Mouse (Mus musculus) stomach, embryonic 14.5 days (tissue): Measurements from ENCODE around the gene Atg14. TPM values are rescaled to one million over a fixed set of nuclear protein-coding genes. Genes with fewer than 3 reads are reported as not detected.
A peak's percentile ranks its signal among the peaks of the same experiment; 100 is the strongest.
"Not testable (repeated sequence)": the region's sequence is repeated elsewhere in the genome, so short reads cannot be mapped to it uniquely, and the experiment has no call there.

Experiments
- ATAC-seq: fragments of 200-750 bp; cut with Nextera tagmentation; 2 replicates; pipeline ENCODE4 v1.8.0; 2017; ENCODE audit warnings: low read depth, moderate TSS enrichment; ENCODE audit not compliant: insufficient number of reproducible peaks, insufficient read depth, low FRiP score
- H3K27ac ChIP-seq: fragments of 300-500 bp; sonication (generic); 2 replicates; pipeline ENCODE4 v1.5.1; 2014; ENCODE audit warnings: mild to moderate bottlenecking, low read length, moderate library complexity, mixed read lengths
- H3K27me3 ChIP-seq: fragments of 300-500 bp; sonication (generic); 2 replicates; pipeline ENCODE4 v1.6.1; 2014; ENCODE audit warnings: low read length, control low read depth, mixed read lengths; ENCODE audit not compliant: control insufficient read depth, insufficient read depth
- H3K36me3 ChIP-seq: fragments of 300-500 bp; sonication (generic); 2 replicates; pipeline ENCODE4 v1.6.1; 2014; ENCODE audit warnings: mild to moderate bottlenecking, control low read depth, low read length, moderate library complexity, mixed read lengths; ENCODE audit not compliant: control insufficient read depth, insufficient read depth
- H3K4me1 ChIP-seq: fragments of 300-500 bp; sonication (generic); 2 replicates; pipeline ENCODE4 v1.6.1; 2014; ENCODE audit warnings: low read length, control low read depth, mixed read lengths; ENCODE audit not compliant: control insufficient read depth, insufficient read depth
- H3K4me2 ChIP-seq: fragments of 300-500 bp; sonication (generic); replicated peaks from 2 replicates; pipeline ENCODE4 v1.6.1; 2014; ENCODE audit warnings: low read depth, low read length, control low read depth
- H3K4me3 ChIP-seq: fragments of 300-500 bp; sonication (generic); 2 replicates; pipeline ENCODE4 v1.5.1; 2014; ENCODE audit warnings: low read depth, low read length, control low read depth
- H3K9ac ChIP-seq: fragments of 300-500 bp; sonication (generic); replicated peaks from 2 replicates; pipeline ENCODE4 v1.6.1; 2014; ENCODE audit warnings: low read depth, mild to moderate bottlenecking, control low read depth, low read length, moderate library complexity, mixed read lengths
- H3K9me3 ChIP-seq: fragments of 300-500 bp; sonication (generic); 2 replicates; pipeline ENCODE4 v1.6.1; 2016; ENCODE audit warnings: low read depth, low read length, control low read depth; ENCODE audit not compliant: control insufficient read depth
- WGBS: fragments of 180-500 bp; shearing (Covaris S2); extraction: QIAGEN DNeasy Blood & Tissue Kit; methylation state at CpG from one replicate; pipeline ENCODE4 v1.1.7; 2014; 5-methylcytosine and 5-hydroxymethylcytosine counted together
- polyA plus RNA-seq: library from polyadenylated mRNA; unstranded; fragments of >200 nt; fragmentation: Nextera tagmentation; extraction: Ambion mirVana; gene quantifications from 2 replicates; pipeline ENCODE4 v1.2.1, GENCODE M21; 2014

The Atg14 gene
- 14.3 and 15.2 TPM in 2 replicates for polyA plus RNA-seq

DNA sequence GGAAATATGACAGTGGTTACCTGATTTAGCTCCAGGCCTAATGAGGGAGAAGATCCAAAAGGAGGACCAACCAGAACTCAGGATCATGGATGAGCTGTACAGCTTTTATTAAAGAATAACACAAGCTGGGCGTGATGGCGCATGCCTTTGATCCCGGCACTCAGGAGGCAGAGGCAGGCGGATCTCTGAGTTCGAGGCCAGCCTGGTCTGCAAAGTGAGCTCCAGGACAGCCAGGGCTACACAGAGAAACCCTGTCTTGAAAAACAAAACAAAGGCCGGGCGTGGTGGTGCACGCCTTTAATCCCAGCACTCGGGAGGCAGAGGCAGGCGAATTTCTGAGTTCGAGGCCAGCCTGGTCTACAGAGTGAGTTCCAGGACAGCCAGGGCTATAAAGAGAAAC is at the start of gene Atg14:
Gene Atg14 (minus strand): TSS at position 101 of the 400 bp plus-strand sequence.
- not testable (repeated sequence) for H3K4me2 ChIP-seq, H3K9ac ChIP-seq, H3K36me3 ChIP-seq, H3K9me3 ChIP-seq, H3K4me3 ChIP-seq, H3K27ac ChIP-seq, H3K27me3 ChIP-seq, H3K4me1 ChIP-seq, ATAC-seq
- WGBS = 91% methylated on average over 11 of the region's 11 CpGs

DNA sequence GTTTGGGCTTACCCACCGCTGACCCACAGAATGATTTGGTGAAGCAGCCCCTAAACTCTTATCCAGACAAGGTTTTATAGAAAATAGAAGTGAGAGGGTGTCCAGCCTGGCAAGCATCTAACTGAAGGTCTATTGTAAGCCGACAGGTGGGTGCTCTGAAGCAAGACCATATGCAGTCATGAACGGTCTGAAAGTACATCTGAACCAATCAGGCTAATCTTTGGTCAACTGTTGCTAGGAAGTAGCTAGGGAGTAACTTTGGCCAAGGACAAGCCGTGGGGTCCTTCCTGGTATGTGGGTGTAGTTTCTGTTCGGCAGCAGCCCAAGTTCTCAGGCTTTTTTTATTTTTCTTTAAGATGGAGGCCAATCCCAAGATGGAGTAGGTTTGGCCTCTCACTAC is 48.4 kb upstream of the Atg14 start:
- Histone ChIP-seq H3K9me3 (no peaks in the 10 kb centered on the region), H3K36me3 (no peaks in the 10 kb centered on the region), H3K4me3 (no peak overlapping the region), H3K27ac (no peak overlapping the region), H3K4me1 (no peaks in the 10 kb centered on the region), H3K4me2 (no peak overlapping the region), H3K9ac (no peak overlapping the region), H3K27me3 (no peaks in the 10 kb centered on the region)
- no peak for ATAC-seq
- 85% methylated on average over 5 of the region's 5 CpGs for WGBS

DNA sequence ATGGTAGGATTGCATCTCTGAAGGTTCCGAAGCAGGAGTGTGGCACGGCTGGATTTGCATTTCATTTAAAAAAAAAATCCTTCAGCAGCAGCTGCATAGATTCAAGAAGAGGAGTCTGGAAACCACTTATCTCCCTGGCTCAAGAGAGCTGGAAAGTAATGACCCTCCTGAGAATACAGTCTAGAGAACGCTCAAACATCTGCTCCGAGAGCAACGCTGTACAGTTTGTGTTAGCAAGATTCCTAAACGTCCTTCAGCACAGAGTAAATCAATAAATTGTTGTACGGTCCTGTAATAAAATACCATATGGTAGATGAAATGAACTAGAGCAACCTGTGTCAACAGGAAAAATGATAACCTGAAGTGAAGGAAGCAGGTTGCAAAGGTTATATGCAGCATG is 42.8 kb upstream of the Atg14 start:
- no peaks in the 10 kb centered on the region for H3K27me3 ChIP-seq
- no peak overlapping the region for H3K9ac ChIP-seq
- ATAC-seq = no peak
- WGBS = 50% methylated on average over 7 of the region's 7 CpGs
- no peak overlapping the region for H3K4me3 ChIP-seq
- no peak overlapping the region for H3K27ac ChIP-seq
- H3K9me3 ChIP-seq = no peaks in the 10 kb centered on the region
- H3K36me3 ChIP-seq = no peaks in the 10 kb centered on the region
- no peak overlapping the region for H3K4me2 ChIP-seq
- no peaks in the 10 kb centered on the region for H3K4me1 ChIP-seq

DNA sequence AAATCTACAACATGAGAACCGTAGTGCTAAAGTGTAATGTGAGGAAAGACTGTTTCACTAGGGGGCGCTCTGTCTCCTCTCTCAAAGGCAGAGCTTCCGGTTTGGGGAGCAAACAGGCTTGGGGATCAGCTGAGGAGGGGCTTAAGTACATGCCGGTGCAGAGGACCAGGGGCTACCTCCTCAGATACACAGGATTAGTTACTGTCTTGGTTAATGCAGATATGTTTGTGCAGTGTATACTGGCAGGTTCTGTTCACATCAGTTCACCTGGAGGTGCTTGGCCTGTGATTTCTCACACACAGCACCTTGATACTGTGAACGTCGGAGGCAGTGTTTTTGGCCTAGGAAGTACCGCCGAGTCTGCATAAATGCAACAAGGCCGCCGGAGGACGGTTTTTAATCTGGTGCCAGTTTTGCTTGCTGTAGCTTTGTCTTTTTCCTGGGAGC is 27.5 kb upstream of the Atg14 start:
- no peak overlapping the region for H3K27ac ChIP-seq
- ATAC-seq = 0 out of 2 replicates have a peak, but pooled peaks have one; percentile 61
- 30% methylated on average over 11 of the region's 11 CpGs for WGBS
- no peaks in the 10 kb centered on the region for H3K4me1 ChIP-seq
- no peaks in the 10 kb centered on the region for H3K27me3 ChIP-seq
- H3K9me3 ChIP-seq = no peaks in the 10 kb centered on the region
- H3K4me3 ChIP-seq = no peak overlapping the region
- no peaks in the 10 kb centered on the region for H3K36me3 ChIP-seq
- H3K4me2 ChIP-seq = peak overlapping the region; percentile 29; the same call in 1 of the 2 replicates
- H3K9ac ChIP-seq = no peak overlapping the region

DNA sequence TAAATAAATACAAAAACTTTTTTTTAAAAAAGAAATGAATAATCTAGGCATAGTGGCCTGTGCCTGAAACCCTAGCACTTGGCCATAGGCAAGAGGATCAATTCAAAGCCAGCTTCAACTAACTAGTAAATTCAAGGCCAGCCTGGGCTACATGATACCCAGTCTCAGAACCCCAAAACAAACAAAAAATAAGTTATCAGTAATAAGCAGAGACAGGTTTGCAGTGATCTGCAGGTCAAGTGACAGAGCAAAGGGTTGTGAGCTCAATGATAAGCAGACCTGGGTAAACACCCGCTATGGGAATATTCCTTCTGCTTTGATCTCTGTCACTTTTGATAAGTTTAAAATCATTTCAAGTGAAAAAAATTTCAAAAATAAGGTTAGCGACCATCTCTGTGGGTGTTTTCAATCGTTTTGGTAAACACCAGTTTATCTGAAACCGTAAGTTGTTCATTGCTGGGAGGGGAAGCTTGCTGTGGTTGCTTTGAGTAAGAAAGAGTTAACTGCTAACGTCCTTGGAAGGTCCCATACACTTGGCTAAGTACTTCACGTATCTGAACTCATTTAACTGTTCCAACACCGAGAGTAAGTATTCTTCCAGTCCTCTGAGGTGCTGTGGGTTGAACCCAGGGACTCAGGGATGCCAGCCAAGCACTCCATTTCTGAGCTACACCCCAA is 24.1 kb upstream of the Atg14 start:
- Histone ChIP-seq H3K27me3 (no peaks in the 10 kb centered on the region), H3K9me3 (no peaks in the 10 kb centered on the region), H3K36me3 (no peaks in the 10 kb centered on the region), H3K4me2 (no peak overlapping the region), H3K27ac (no peak overlapping the region), H3K4me3 (no peak overlapping the region), H3K9ac (no peak overlapping the region), H3K4me1 (no peaks in the 10 kb centered on the region)
- WGBS = 44% methylated on average over 7 of the region's 7 CpGs
- ATAC-seq = no peak

DNA sequence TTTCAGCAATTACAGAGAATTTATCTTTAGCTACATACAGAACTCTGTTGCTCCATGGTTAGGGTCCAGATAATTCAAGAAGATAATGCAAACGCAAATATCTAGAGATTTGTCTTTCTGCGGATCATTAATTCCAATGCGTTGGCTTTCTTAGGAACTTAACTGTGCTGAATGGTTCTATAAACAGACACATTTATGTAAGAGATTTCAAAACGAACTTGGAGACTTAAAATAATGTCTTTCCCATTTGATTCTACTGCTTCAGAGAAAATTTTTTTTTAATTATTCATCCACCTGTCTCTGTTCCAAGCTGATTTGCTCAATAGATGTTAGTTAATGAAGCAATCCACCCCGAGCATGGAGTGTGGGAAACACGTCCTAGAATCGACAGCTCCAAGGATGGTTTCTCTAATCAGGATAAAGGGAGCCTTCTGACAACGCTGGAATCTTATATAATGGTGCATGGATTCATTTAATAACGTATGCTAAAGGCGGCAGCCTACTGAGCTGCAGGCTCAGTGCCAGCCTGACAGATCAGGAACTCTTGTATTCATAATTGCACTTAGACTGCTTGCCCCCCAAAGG is 20.0 kb upstream of the Atg14 start:
- 71% methylated on average over 10 of the region's 10 CpGs for WGBS
- H3K27ac ChIP-seq = no peak overlapping the region
- no peaks in the 10 kb centered on the region for H3K27me3 ChIP-seq
- no peak for ATAC-seq
- no peak overlapping the region for H3K4me3 ChIP-seq
- H3K9me3 ChIP-seq = no peaks in the 10 kb centered on the region
- H3K4me1 ChIP-seq = no peaks in the 10 kb centered on the region
- no peaks in the 10 kb centered on the region for H3K36me3 ChIP-seq
- H3K4me2 ChIP-seq = no peak overlapping the region
- no peak overlapping the region for H3K9ac ChIP-seq

DNA sequence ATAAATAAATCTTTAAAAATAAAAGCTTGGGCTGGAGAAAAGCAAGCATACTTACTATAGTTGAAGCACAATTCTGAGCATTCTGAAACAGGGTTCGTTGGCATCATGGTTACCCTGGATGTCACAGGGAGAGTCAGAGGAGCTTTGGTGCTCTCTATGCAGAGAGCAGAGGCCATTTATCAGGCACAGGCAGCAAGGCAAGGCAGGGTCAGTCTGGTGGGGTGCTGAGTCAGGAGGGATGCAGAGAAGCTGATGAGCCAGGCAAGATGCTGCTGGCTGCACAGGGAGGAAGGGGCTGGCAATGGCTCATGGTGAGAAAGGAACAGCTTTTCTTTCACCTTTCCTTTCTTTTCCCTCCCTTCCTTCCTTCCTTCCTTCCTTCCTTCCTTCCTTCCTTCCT is 19.0 kb upstream of the Atg14 start:
- WGBS = 91% methylated on average over 1 of the region's 1 CpGs
- H3K36me3 ChIP-seq = no peaks in the 10 kb centered on the region
- no peak for ATAC-seq
- H3K27ac ChIP-seq = no peak overlapping the region
- H3K9me3 ChIP-seq = no peaks in the 10 kb centered on the region
- H3K27me3 ChIP-seq = no peaks in the 10 kb centered on the region
- H3K9ac ChIP-seq = no peak overlapping the region
- no peak overlapping the region for H3K4me3 ChIP-seq
- H3K4me2 ChIP-seq = no peak overlapping the region
- H3K4me1 ChIP-seq = no peaks in the 10 kb centered on the region

DNA sequence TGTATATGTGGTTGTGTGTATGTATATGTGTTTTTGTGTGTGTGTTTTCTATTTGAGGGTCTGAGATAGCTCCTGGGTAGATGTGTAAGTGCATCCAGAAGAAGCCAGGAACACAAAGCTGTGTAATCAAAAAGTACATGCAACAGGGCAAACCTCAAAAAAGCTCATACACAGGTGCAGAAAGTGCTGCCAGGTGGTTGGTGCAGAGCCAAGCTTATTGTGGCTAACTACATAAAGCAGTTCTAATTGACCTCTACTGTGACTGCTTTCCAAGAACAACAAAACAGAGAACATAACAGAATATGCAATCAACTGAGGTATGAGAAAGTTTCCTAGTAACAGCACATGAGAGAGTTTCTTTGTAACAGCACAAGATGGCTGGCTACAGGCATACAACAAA is 13.9 kb upstream of the Atg14 start:
- Histone ChIP-seq H3K9me3 (no peaks in the 10 kb centered on the region), H3K27me3 (no peaks in the 10 kb centered on the region), H3K27ac (no peak overlapping the region), H3K36me3 (no peaks in the 10 kb centered on the region), H3K9ac (no peak overlapping the region), H3K4me2 (no peak overlapping the region), H3K4me3 (no peak overlapping the region), H3K4me1 (no peaks in the 10 kb centered on the region)
- ATAC-seq = no peak

DNA sequence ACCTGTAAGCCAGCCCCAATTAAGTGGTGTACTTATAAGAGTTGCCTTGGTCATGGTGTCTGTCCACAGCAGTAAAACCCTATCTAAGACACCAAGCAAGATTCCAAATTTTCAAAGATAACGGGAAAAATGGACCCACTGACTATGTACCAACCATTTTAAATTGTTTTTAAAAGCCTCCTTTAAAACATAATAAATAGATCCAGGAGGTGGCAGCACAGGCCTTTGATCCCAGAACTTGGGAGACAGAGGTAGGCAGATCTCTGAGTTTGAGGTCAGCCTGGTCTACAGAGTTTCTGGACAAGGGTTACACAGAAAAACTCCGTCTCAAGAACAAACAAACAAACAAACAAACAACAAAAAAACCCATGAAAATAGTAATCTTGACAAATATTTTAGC is 11.2 kb upstream of the Atg14 start:
- Histone ChIP-seq H3K36me3 (no peaks in the 10 kb centered on the region), H3K4me1 (no peaks in the 10 kb centered on the region), H3K4me3 (no peak overlapping the region), H3K9me3 (no peaks in the 10 kb centered on the region), H3K9ac (no peak overlapping the region), H3K27me3 (no peaks in the 10 kb centered on the region), H3K4me2 (no peak overlapping the region), H3K27ac (no peak overlapping the region)
- 57% methylated on average over 2 of the region's 2 CpGs for WGBS
- ATAC-seq = no peak
